Comparison of ENCODE assay signal across 21 mouse cellular contexts in the genomic region with DNA sequence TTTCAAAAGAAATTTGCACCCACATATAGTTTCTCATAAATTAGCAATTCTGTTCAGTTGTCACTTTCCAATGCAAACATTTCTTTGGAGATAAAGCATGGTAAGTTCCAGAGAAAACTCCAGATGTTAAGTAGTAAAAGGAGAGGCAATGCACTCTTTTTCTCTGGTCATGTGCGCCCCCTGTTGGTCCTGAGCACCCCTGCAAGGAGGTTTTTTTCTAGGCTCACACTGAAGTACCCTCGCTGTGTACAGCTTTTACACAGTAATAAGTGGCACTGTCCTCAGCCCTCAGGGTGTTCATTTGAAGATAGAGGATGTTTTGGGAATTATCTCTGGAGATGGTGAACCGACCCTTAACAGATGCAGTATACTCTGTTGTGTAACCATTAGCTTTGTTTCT.
A peak's percentile ranks its signal among the peaks of the same experiment; 100 is the strongest.
DNase-seq lines count a peak whose midpoint lies in the region; ATAC-seq and TF ChIP-seq lines count a peak whose summit lies in the region.
"Had no signal": no experiment of that assay in that cellular context is flagged by ENCODE, and none has a peak within 500 bp of the region (broad histone marks: within the 10 kb centered on the region; RNA-seq: fewer than 3 reads in every experiment).

No protein-coding gene starts in this region.

- H3K9ac ChIP-seq in forebrain, embryonic 15.5 days (replicated peaks), result no peak overlapping the region
- H3K9ac ChIP-seq: embryonic facial prominence, embryonic 13.5 days; heart, embryonic 12.5 days; hindbrain, embryonic 12.5 days; kidney, embryonic 15.5 days; limb, embryonic 12.5 days; liver, embryonic 13.5 days; stomach, embryonic 15.5 days had no signal

- no peaks in the 10 kb centered on the region for H3K4me1 ChIP-seq in spleen, adult 2 months (ENCODE audit: control insufficient read depth, insufficient read depth, insufficient read length)
- H3K4me1 ChIP-seq in bone marrow, adult 2 months (ENCODE audit: control insufficient read depth, insufficient read depth, low read length), result no peaks in the 10 kb centered on the region
- H3K4me1 ChIP-seq in forebrain, embryonic 15.5 days, result no peaks in the 10 kb centered on the region
- H3K4me1 ChIP-seq: embryonic facial prominence, embryonic 13.5 days; heart, embryonic 12.5 days; hindbrain, embryonic 12.5 days; kidney, embryonic 15.5 days; limb, embryonic 12.5 days; liver, embryonic 13.5 days; megakaryocyte, embryonic 14.5 days; stomach, embryonic 15.5 days had no signal

- no peak for DNase-seq in spleen, adult 2 months (ENCODE audit: low read depth in 1 of 2, low spot score in 2 of 2)
- DNase-seq in spleen, adult 12 weeks (ENCODE audit: low spot score), result no peak
- DNase-seq in naive thymus-derived CD4-positive, alpha-beta T cell, adult 2 months (ENCODE audit: low read depth), result peak; percentile 34
- DNase-seq in thymus, postnatal 36 days, result peak; percentile 33 to 38
- no peak for DNase-seq in frontal cortex, adult 2 months (ENCODE audit: extremely low spot score in 1 of 2, low spot score in 1 of 2)
- DNase-seq in embryo, embryonic 10 days (ENCODE audit: low spot score), result no peak
- DNase-seq: cerebellum, adult 8-10 months; heart, postnatal 14 days; liver, embryonic 13.5 days; right cerebral cortex, postnatal 4 days had no signal

- H3K4me2 ChIP-seq in forebrain, embryonic 15.5 days (replicated peaks), result no peak overlapping the region
- H3K4me2 ChIP-seq: embryonic facial prominence, embryonic 13.5 days; heart, embryonic 12.5 days; hindbrain, embryonic 12.5 days; kidney, embryonic 15.5 days; limb, embryonic 12.5 days; liver, embryonic 13.5 days; stomach, embryonic 15.5 days had no signal

- no peaks in the 10 kb centered on the region for H3K27me3 ChIP-seq in spleen, adult 2 months (ENCODE audit: control insufficient read depth, insufficient read depth, low read length)
- H3K27me3 ChIP-seq in forebrain, embryonic 15.5 days, result no peaks in the 10 kb centered on the region
- H3K27me3 ChIP-seq: embryonic facial prominence, embryonic 13.5 days; heart, embryonic 12.5 days; hindbrain, embryonic 12.5 days; kidney, embryonic 15.5 days; limb, embryonic 12.5 days; liver, embryonic 13.5 days; megakaryocyte, embryonic 14.5 days; stomach, embryonic 15.5 days had no signal

- 29% methylated on average over 3 of the region's 3 CpGs for WGBS in spleen, adult 2 months
- 28% methylated on average over 3 of the region's 3 CpGs for WGBS in bone marrow, adult 2 months
- WGBS in forebrain, embryonic 15.5 days, result 26% methylated on average over 3 of the region's 3 CpGs

- no peak for ATAC-seq in forebrain, embryonic 15.5 days (replicated peaks)
- ATAC-seq: forebrain, embryonic 14.5 days; inflammation-experienced regulatory T-cells, adult 6 months had no signal

- peaks cover 31% of the 10 kb centered on the region for H3K9me3 ChIP-seq in forebrain, embryonic 15.5 days
- H3K9me3 ChIP-seq: kidney, embryonic 15.5 days; liver, embryonic 13.5 days; megakaryocyte, embryonic 14.5 days; stomach, embryonic 15.5 days had no signal

- TF ChIP-seq POLR2A in spleen, adult 2 months (IDR thresholded peaks at IDR 0.05; ENCODE audit: low read depth, low read length), result no peak
- TF ChIP-seq POLR2A in bone marrow, adult 2 months (IDR thresholded peaks at IDR 0.05; ENCODE audit: borderline replicate concordance, control insufficient read depth, low read depth, low read length), result no peak

- no peaks in the 10 kb centered on the region for H3K36me3 ChIP-seq in spleen, adult 2 months (ENCODE audit: control insufficient read depth, insufficient read depth, low read length)
- no peaks in the 10 kb centered on the region for H3K36me3 ChIP-seq in forebrain, embryonic 15.5 days
- H3K36me3 ChIP-seq: embryonic facial prominence, embryonic 13.5 days; heart, embryonic 12.5 days; hindbrain, embryonic 12.5 days; kidney, embryonic 15.5 days; limb, embryonic 12.5 days; liver, embryonic 13.5 days; stomach, embryonic 15.5 days had no signal

- TF ChIP-seq CTCF in spleen, adult 2 months (IDR thresholded peaks at IDR 0.05; ENCODE audit: extremely low read depth, insufficient read depth, insufficient read length, insufficient replicate concordance), result peak; percentile 30; the same call in 1 of the 2 replicates
- peak; percentile 43 for TF ChIP-seq CTCF in bone marrow, adult 2 months (IDR thresholded peaks at IDR 0.05; ENCODE audit: control insufficient read depth, insufficient read depth, low read length)

- H3K4me3 ChIP-seq in spleen, adult 2 months (ENCODE audit: extremely low read depth, insufficient read depth, insufficient read length), result no peak overlapping the region
- H3K4me3 ChIP-seq in bone marrow, adult 2 months (replicated peaks; ENCODE audit: control insufficient read depth, low read depth, low read length), result no peak overlapping the region
- H3K4me3 ChIP-seq in forebrain, embryonic 15.5 days, result no peak overlapping the region
- H3K4me3 ChIP-seq: embryonic facial prominence, embryonic 13.5 days; heart, embryonic 12.5 days; hindbrain, embryonic 12.5 days; kidney, embryonic 15.5 days; limb, embryonic 12.5 days; liver, embryonic 13.5 days; megakaryocyte, embryonic 14.5 days; stomach, embryonic 15.5 days had no signal

- H3K27ac ChIP-seq in spleen, adult 2 months (ENCODE audit: insufficient read depth, low read length), result no peak overlapping the region
- H3K27ac ChIP-seq in bone marrow, adult 2 months (ENCODE audit: control insufficient read depth, insufficient read depth, low read depth, low read length, poor library complexity), result no peak overlapping the region
- H3K27ac ChIP-seq in forebrain, embryonic 15.5 days (replicated peaks), result no peak overlapping the region
- H3K27ac ChIP-seq: embryonic facial prominence, embryonic 13.5 days; hindbrain, embryonic 12.5 days; kidney, embryonic 15.5 days; limb, embryonic 12.5 days; liver, embryonic 13.5 days; stomach, embryonic 15.5 days had no signal

Comparison
In these comparisons a context has a peak if more than half of its experiments do, and no peak if none do; other contexts are left out.
1. DNase-seq: peak in naive thymus-derived CD4-positive, alpha-beta T cell, adult 2 months (single experiment) and thymus, postnatal 36 days (2 of 2); none in spleen, adult 2 months (0 of 2), spleen, adult 12 weeks (single experiment), frontal cortex, adult 2 months (0 of 2) and embryo, embryonic 10 days (single experiment).